14 mouse cellular contexts compared by ENCODE assay signal in genomic region chr13:99030579-99031200, GRCm38 (mm10). TPM values are rescaled to one million over a fixed set of nuclear protein-coding genes. Genes with fewer than 3 reads are reported as not detected.
DNase-seq lines count a peak whose midpoint lies in the region; ATAC-seq and TF ChIP-seq lines count a peak whose summit lies in the region.
"Had no signal": no experiment of that assay in that cellular context is flagged by ENCODE, and none has a peak within 500 bp of the region (broad histone marks: within the 10 kb centered on the region; RNA-seq: fewer than 3 reads in every experiment).

No protein-coding gene starts in this region.

- H3K9me3 ChIP-seq in embryonic facial prominence, embryonic 13.5 days, result no peaks in the 10 kb centered on the region
- H3K9me3 ChIP-seq in hindbrain, embryonic 14.5 days (ENCODE audit: control insufficient read depth, low read length), result no peaks in the 10 kb centered on the region
- H3K9me3 ChIP-seq: kidney, embryonic 15.5 days had no signal

- no peaks in the 10 kb centered on the region for H3K27me3 ChIP-seq in embryonic facial prominence, embryonic 13.5 days
- H3K27me3 ChIP-seq in hindbrain, embryonic 14.5 days (ENCODE audit: control insufficient read depth, insufficient read depth, low read length), result no peaks in the 10 kb centered on the region
- H3K27me3 ChIP-seq: kidney, embryonic 15.5 days had no signal

- H3K27ac ChIP-seq in layer of hippocampus, adult 2 months, result peak overlapping the region; percentile 23; the same call in 1 of the 2 replicates
- peak overlapping the region; percentile 55 for H3K27ac ChIP-seq in embryonic facial prominence, embryonic 13.5 days
- H3K27ac ChIP-seq in hindbrain, embryonic 14.5 days, result peak overlapping the region; percentile 77
- H3K27ac ChIP-seq: kidney, embryonic 15.5 days had no signal

- H3K4me3 ChIP-seq in layer of hippocampus, adult 2 months, result no peak overlapping the region
- H3K4me3 ChIP-seq in embryonic facial prominence, embryonic 13.5 days, result no peak overlapping the region
- H3K4me3 ChIP-seq in hindbrain, embryonic 14.5 days (replicated peaks; ENCODE audit: low read length), result no peak overlapping the region
- H3K4me3 ChIP-seq: kidney, embryonic 15.5 days had no signal

- peaks cover 50% of the 10 kb centered on the region for H3K4me1 ChIP-seq in embryonic facial prominence, embryonic 13.5 days
- H3K4me1 ChIP-seq in hindbrain, embryonic 14.5 days (replicated peaks; ENCODE audit: control insufficient read depth, insufficient read depth, low read length), result peaks cover 26% of the 10 kb centered on the region

- no peak for ATAC-seq in embryonic facial prominence, embryonic 13.5 days (ENCODE audit: insufficient number of reproducible peaks, insufficient read depth, low FRiP score, low TSS enrichment, low read depth)
- ATAC-seq in hindbrain, embryonic 14.5 days (ENCODE audit: low FRiP score), result no peak
- peak; percentile 70 for ATAC-seq in monocyte, adult 5-6 weeks (replicated peaks; ENCODE audit: insufficient number of reproducible peaks, low FRiP score, low TSS enrichment, poor library complexity, severe bottlenecking)
- ATAC-seq: CD4-positive, CD25-positive, alpha-beta regulatory T cell, adult 4 months had no signal

- no peaks in the 10 kb centered on the region for H3K36me3 ChIP-seq in embryonic facial prominence, embryonic 13.5 days
- H3K36me3 ChIP-seq in hindbrain, embryonic 14.5 days (replicated peaks; ENCODE audit: control insufficient read depth, insufficient read depth), result no peaks in the 10 kb centered on the region
- H3K36me3 ChIP-seq: kidney, embryonic 15.5 days had no signal

- intact Hi-C loops in heart, postnatal 36 days (cut with DNase I), result no loop called here

- no peak overlapping the region for H3K9ac ChIP-seq in embryonic facial prominence, embryonic 13.5 days
- H3K9ac ChIP-seq in hindbrain, embryonic 14.5 days, result peak overlapping the region; percentile 16; the same call in 1 of the 2 replicates
- H3K9ac ChIP-seq: kidney, embryonic 15.5 days had no signal

- WGBS in embryonic facial prominence, embryonic 13.5 days, result 51% methylated on average over 15 of the region's 15 CpGs
- 19% methylated on average over 15 of the region's 15 CpGs for WGBS in hindbrain, embryonic 14.5 days

- DNase-seq in layer of hippocampus, adult 2 months (ENCODE audit: low spot score in 2 of 2), result no peak
- DNase-seq in layer of hippocampus, postnatal 14 days (ENCODE audit: low spot score in 2 of 2), result no peak
- DNase-seq in hindbrain, embryonic 14.5 days (ENCODE audit: low spot score), result peak; percentile 29
- DNase-seq in natural killer cell, adult 2 months (ENCODE audit: low spot score in 2 of 2), result no peak
- no peak for DNase-seq in right cerebral cortex, postnatal 10 days (ENCODE audit: low spot score in 2 of 2)
- DNase-seq in heart, postnatal 36 days, result no peak
- DNase-seq: cerebellum, adult 11-12 months; lung, postnatal 14 days had no signal

- H3K4me2 ChIP-seq in embryonic facial prominence, embryonic 13.5 days, result no peak overlapping the region; the same call in 1 of the 2 replicates
- peak overlapping the region; percentile 31 for H3K4me2 ChIP-seq in hindbrain, embryonic 14.5 days (replicated peaks)
- H3K4me2 ChIP-seq: kidney, embryonic 15.5 days had no signal

- no peak for TF ChIP-seq CTCF in layer of hippocampus, adult 2 months (conservative IDR thresholded peaks at IDR 0.05)

RNA-seq across cellular contexts. Expression of gene 1700024P04Rik, which starts 46.3 kb away (rescaled TPM):
- total RNA-seq in layer of hippocampus, adult 2 months (2021), result not detected
- not detected for total RNA-seq in layer of hippocampus, postnatal 14 days (2021)
- not detected in 2 replicates for polyA plus RNA-seq in embryonic facial prominence, embryonic 13.5 days (2015; fragmentation: Nextera tagmentation; extraction: Ambion mirVana)
- polyA plus RNA-seq in hindbrain, embryonic 14.5 days (2014; fragmentation: Nextera tagmentation; extraction: Ambion mirVana), result not detected in 2 replicates
- total RNA-seq in monocyte, adult 5-6 weeks (2017), result not detected in 3 replicates
- not detected for total RNA-seq in heart, postnatal 36 days (2021)
- total RNA-seq: left cerebral cortex, postnatal 25 days had no signal
- polyA plus RNA-seq: CD4-positive, CD25-positive, alpha-beta regulatory T cell, adult 4 months; heart, postnatal 0 days; kidney, embryonic 15.5 days had no signal

Comparison
In these comparisons a context has a peak if more than half of its experiments do, and no peak if none do; other contexts are left out.
1. H3K27ac ChIP-seq: peak in every context shown above with its lines; median percentile 77 in hindbrain, embryonic 14.5 days; 55 in embryonic facial prominence, embryonic 13.5 days; 23 in layer of hippocampus, adult 2 months.